Mouse (Mus musculus): ENCODE measurements at regions not wholly inside any gene's neighbourhood (a gene's known extent, or its start where the extent isn't known, plus 50 kb on each side); places are given as distances from the start of the nearest gene placed in this dataset.
A peak's percentile ranks its signal among the peaks of the same experiment; 100 is the strongest.

DNA sequence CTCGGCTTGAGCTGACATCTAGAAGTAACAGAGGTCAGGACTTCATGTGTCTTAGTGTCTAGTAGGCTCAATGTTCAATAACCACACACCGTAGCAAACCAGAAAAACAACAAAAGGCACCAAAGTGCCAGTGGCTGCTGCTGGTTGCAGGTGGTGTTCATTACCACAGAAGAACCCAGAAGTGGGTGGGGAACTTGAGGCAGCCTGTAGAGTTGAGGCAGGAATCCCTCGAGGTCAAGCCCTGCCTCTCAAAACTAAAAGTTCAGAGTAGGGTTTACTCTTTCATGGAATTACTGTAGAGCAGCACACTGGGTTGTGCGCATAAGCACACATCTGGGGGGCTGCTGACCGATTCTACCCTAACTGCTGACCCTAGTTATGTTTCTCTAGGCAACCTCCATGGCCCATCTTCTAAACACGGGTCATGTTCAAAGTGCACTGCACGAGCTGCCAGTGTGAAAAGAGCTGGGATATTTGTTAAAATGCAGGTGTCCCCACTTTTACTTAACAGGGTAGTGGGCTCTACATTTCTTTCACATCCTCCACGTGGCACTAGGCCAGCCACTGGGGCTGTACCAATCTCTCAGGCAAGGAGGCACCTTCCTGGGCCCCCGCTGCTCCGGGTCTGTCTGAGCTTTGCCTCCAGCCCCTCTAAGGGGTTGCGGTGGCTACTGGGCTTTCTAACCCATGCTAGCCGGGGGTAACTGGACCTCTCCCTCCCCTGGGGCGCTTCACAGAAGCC, 69.6 kb downstream of the Zfp706 start:
- Histone ChIP-seq H3K9ac (replicated peaks; ENCODE audit: low read depth, low read length) (peak overlapping the region; percentile 52), H3K27me3 (ENCODE audit: control insufficient read depth, insufficient read depth, low read length) (no peaks in the 10 kb centered on the region), H3K36me3 (ENCODE audit: control insufficient read depth, insufficient read depth, low read length) (no peaks in the 10 kb centered on the region), H3K27ac (ENCODE audit: low read length) (peak overlapping the region; percentile 90), H3K4me2 (replicated peaks; ENCODE audit: low read depth, low read length) (peak overlapping the region; percentile 57), H3K4me1 (ENCODE audit: control insufficient read depth, insufficient read depth, low read length) (peaks cover 9% of the 10 kb centered on the region; the same call in 1 of the 2 replicates), H3K4me3 (ENCODE audit: low read depth, low read length) (peak overlapping the region; percentile 44), H3K9me3 (ENCODE audit: control insufficient read depth, low read depth, low read length) (no peaks in the 10 kb centered on the region)
- ATAC-seq (ENCODE audit: insufficient number of reproducible peaks, insufficient read depth, low FRiP score, low read depth) = no peak
- WGBS = 21% methylated on average over 13 of the region's 13 CpGs

DNA sequence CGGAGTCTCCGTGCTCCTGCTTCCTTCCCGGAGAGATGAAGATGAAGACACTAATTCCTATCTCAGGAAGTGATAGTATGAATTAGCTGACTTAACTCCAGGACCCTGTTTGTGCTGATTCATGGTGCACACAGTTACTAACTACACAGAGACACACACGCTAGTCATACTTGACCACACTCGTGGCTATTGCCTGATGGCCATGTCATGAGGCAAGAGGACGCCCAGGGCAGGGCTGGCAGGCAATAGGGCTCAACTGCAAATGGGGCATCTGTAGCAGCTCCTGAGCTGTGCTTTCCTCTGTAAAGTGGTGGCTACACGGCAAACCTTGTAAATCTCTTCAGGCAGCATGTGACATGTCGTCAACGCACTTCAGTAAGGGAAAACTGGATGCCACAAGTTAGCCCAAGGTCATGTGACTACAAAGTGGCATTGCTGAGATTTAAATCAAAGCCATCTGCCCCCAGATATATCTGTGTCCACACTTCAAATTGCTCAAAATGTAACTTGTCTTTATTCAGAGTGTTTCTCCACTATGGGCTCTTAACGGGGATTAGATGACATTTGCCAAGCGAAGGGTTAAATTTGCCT, 70.4 kb downstream of the Zfp706 start:
- ATAC-seq (ENCODE audit: insufficient number of reproducible peaks, insufficient read depth, low FRiP score, low read depth) = no peak
- H3K4me3 ChIP-seq (ENCODE audit: low read depth, low read length) = no peak overlapping the region
- H3K27ac ChIP-seq (ENCODE audit: low read length) = no peak overlapping the region
- H3K27me3 ChIP-seq (ENCODE audit: control insufficient read depth, insufficient read depth, low read length) = no peaks in the 10 kb centered on the region
- H3K9ac ChIP-seq (replicated peaks; ENCODE audit: low read depth, low read length) = no peak overlapping the region
- 87% methylated on average over 11 of the region's 11 CpGs for WGBS
- no peak overlapping the region for H3K4me2 ChIP-seq (replicated peaks; ENCODE audit: low read depth, low read length)
- H3K36me3 ChIP-seq (ENCODE audit: control insufficient read depth, insufficient read depth, low read length) = no peaks in the 10 kb centered on the region
- peaks cover 9% of the 10 kb centered on the region; the same call in 1 of the 2 replicates for H3K4me1 ChIP-seq (ENCODE audit: control insufficient read depth, insufficient read depth, low read length)
- H3K9me3 ChIP-seq (ENCODE audit: control insufficient read depth, low read depth, low read length) = no peaks in the 10 kb centered on the region

DNA sequence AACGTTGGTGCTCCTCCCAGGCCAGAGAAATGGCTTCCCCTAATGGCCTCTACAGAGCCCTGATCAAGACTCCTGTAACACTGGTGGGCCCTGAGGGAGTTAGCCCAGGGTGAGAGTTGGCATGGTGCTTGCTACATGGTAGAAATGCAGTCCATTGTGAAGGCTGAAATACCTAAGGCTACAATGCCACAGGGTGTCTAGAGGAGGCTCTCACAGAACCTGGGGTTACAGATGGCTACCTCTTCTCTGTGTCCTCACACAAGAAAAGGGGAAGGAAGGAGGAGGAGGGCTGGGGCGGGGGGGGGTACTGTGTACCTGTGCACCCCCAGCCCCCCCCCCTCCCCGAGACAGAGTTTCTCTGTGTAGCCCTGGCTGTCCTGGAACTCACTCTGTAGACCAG, 72.8 kb downstream of the Zfp706 start:
- ATAC-seq (ENCODE audit: insufficient number of reproducible peaks, insufficient read depth, low FRiP score, low read depth) = no peak
- no peaks in the 10 kb centered on the region for H3K36me3 ChIP-seq (ENCODE audit: control insufficient read depth, insufficient read depth, low read length)
- H3K27ac ChIP-seq (ENCODE audit: low read length) = no peak overlapping the region
- no peak overlapping the region for H3K4me2 ChIP-seq (replicated peaks; ENCODE audit: low read depth, low read length)
- no peaks in the 10 kb centered on the region for H3K9me3 ChIP-seq (ENCODE audit: control insufficient read depth, low read depth, low read length)
- H3K27me3 ChIP-seq (ENCODE audit: control insufficient read depth, insufficient read depth, low read length) = no peaks in the 10 kb centered on the region
- no peak overlapping the region for H3K4me3 ChIP-seq (ENCODE audit: low read depth, low read length)
- H3K9ac ChIP-seq (replicated peaks; ENCODE audit: low read depth, low read length) = no peak overlapping the region
- WGBS = 40% methylated on average over 2 of the region's 3 CpGs
- H3K4me1 ChIP-seq (ENCODE audit: control insufficient read depth, insufficient read depth, low read length) = peaks cover 9% of the 10 kb centered on the region; the same call in 1 of the 2 replicates

DNA sequence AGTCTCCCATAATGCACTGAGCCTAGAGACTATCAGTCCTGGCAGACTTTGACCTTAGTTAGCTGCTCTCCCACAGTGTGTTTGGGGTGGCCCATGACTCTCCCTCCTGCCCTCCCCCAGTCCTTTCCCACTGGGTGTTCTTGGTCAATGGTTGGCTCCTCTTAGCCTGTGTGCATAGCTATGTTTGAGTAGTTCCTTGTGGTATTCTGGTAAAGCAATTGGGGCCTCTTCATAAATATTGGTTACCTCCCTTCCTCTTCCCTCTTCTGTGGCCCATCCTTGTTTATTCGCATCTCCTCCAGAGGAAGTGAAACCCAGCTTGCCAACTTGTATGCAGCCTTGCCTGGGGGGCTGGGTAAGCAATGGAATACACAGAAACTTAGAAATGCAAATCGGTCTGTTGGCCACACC, 74.0 kb downstream of the Zfp706 start:
- no peak for ATAC-seq (ENCODE audit: insufficient number of reproducible peaks, insufficient read depth, low FRiP score, low read depth)
- Histone ChIP-seq H3K9ac (replicated peaks; ENCODE audit: low read depth, low read length) (no peak overlapping the region), H3K9me3 (ENCODE audit: control insufficient read depth, low read depth, low read length) (no peaks in the 10 kb centered on the region), H3K4me1 (ENCODE audit: control insufficient read depth, insufficient read depth, low read length) (peaks cover 4% of the 10 kb centered on the region; the same call in 1 of the 2 replicates), H3K27me3 (ENCODE audit: control insufficient read depth, insufficient read depth, low read length) (no peaks in the 10 kb centered on the region), H3K4me2 (replicated peaks; ENCODE audit: low read depth, low read length) (no peak overlapping the region), H3K36me3 (ENCODE audit: control insufficient read depth, insufficient read depth, low read length) (no peaks in the 10 kb centered on the region), H3K27ac (ENCODE audit: low read length) (no peak overlapping the region), H3K4me3 (ENCODE audit: low read depth, low read length) (no peak overlapping the region)
- 96% methylated on average over 2 of the region's 2 CpGs for WGBS

DNA sequence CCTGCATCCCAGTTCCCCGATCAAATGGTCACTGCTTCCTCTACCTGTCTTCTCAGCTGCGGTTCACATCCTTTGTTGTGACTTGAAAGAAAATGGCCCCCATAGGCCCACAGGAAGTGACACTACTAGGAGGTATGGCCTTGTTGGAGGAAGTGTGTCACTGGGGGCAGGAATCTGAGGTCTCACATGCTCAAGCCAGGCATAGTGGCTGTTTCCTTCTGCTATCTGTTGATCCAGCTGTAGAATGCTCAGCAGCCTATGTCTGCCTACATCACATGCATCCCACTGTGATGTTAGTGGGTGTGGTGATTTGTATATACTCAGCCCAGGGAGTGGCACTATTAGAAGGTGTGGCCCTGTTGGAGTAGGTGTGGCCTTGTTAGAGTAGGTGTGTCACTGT, 76.1 kb downstream of the Zfp706 start:
- Histone ChIP-seq H3K4me3 (ENCODE audit: low read depth, low read length) (no peak overlapping the region), H3K9me3 (ENCODE audit: control insufficient read depth, low read depth, low read length) (no peaks in the 10 kb centered on the region), H3K27ac (ENCODE audit: low read length) (no peak overlapping the region), H3K4me2 (replicated peaks; ENCODE audit: low read depth, low read length) (no peak overlapping the region), H3K4me1 (ENCODE audit: control insufficient read depth, insufficient read depth, low read length) (no peaks in the 10 kb centered on the region), H3K36me3 (ENCODE audit: control insufficient read depth, insufficient read depth, low read length) (no peaks in the 10 kb centered on the region), H3K27me3 (ENCODE audit: control insufficient read depth, insufficient read depth, low read length) (no peaks in the 10 kb centered on the region), H3K9ac (replicated peaks; ENCODE audit: low read depth, low read length) (no peak overlapping the region)
- WGBS = 75% methylated on average over 2 of the region's 2 CpGs
- peak; percentile 35; the same call in 1 of the 2 replicates for ATAC-seq (ENCODE audit: insufficient number of reproducible peaks, insufficient read depth, low FRiP score, low read depth)

DNA sequence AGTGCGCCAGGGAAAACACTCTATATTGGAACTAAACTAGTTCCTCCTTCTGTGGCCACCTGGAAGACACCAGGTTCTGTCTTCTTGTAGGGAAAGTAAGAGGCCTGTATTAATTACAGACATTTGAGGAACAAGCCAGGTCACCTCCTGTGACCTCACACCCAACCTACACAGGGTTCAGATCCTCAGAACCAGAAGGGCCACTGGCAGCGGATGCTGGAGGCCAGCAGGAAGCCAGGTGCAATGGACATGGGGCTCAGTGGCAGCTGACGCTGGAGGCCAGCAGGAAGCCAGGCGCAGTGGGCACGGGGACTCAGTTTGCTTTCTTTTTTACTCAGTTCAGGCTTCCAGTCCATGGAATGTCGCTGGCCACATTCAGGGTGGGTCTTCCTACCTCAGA, 77.1 kb downstream of the Zfp706 start:
- Histone ChIP-seq H3K9me3 (ENCODE audit: control insufficient read depth, low read depth, low read length) (no peaks in the 10 kb centered on the region), H3K27ac (ENCODE audit: low read length) (no peak overlapping the region), H3K36me3 (ENCODE audit: control insufficient read depth, insufficient read depth, low read length) (no peaks in the 10 kb centered on the region), H3K27me3 (ENCODE audit: control insufficient read depth, insufficient read depth, low read length) (no peaks in the 10 kb centered on the region), H3K4me1 (ENCODE audit: control insufficient read depth, insufficient read depth, low read length) (no peaks in the 10 kb centered on the region), H3K9ac (replicated peaks; ENCODE audit: low read depth, low read length) (no peak overlapping the region), H3K4me3 (ENCODE audit: low read depth, low read length) (no peak overlapping the region), H3K4me2 (replicated peaks; ENCODE audit: low read depth, low read length) (no peak overlapping the region)
- ATAC-seq (ENCODE audit: insufficient number of reproducible peaks, insufficient read depth, low FRiP score, low read depth) = no peak
- WGBS = 91% methylated on average over 6 of the region's 6 CpGs

DNA sequence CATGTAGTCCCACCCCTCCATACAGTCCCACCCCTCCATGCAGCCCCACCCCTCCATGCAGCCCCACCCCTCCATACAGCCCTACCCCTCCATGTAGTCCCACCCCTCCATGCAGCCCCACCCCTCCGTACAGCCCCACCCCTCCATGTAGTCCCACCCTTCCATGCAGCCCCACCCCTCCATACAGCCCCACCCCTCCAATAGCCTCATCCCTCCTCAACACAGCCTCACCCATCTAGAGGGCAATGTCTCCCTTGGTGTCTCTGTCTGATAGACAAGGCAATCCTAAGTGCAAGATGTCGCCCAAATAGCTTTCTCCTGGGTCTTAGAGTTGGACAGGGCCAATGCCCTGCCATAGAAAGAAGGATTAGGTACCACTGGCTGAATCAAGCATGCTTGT, 77.8 kb downstream of the Zfp706 start:
- no peaks in the 10 kb centered on the region for H3K27me3 ChIP-seq (ENCODE audit: control insufficient read depth, insufficient read depth, low read length)
- no peak overlapping the region for H3K4me3 ChIP-seq (ENCODE audit: low read depth, low read length)
- H3K9me3 ChIP-seq (ENCODE audit: control insufficient read depth, low read depth, low read length) = no peaks in the 10 kb centered on the region
- ATAC-seq (ENCODE audit: insufficient number of reproducible peaks, insufficient read depth, low FRiP score, low read depth) = no peak
- H3K4me1 ChIP-seq (ENCODE audit: control insufficient read depth, insufficient read depth, low read length) = no peaks in the 10 kb centered on the region
- WGBS = 58% methylated on average over 2 of the region's 2 CpGs
- no peaks in the 10 kb centered on the region for H3K36me3 ChIP-seq (ENCODE audit: control insufficient read depth, insufficient read depth, low read length)
- H3K27ac ChIP-seq (ENCODE audit: low read length) = no peak overlapping the region
- no peak overlapping the region for H3K4me2 ChIP-seq (replicated peaks; ENCODE audit: low read depth, low read length)
- no peak overlapping the region for H3K9ac ChIP-seq (replicated peaks; ENCODE audit: low read depth, low read length)

DNA sequence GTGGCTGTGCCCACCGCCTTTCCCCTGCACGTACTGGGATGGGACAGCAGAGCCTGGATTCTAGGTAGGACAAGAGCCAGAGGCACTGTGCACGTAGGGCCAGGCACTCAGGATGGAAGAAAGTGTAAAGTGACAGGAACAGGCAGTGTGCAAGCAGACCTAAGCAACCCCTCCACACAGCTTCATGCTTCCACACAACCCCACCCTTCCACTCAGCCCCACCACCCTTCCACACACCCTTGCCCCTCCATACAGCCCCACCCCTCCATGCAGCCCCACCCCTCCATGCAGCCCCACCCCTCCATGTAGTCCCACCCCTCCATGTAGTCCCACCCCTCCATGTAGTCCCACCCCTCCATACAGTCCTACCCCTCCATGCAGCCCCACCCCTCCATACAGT, 78.5 kb downstream of the Zfp706 start:
- Histone ChIP-seq H3K27ac (ENCODE audit: low read length) (no peak overlapping the region), H3K4me3 (ENCODE audit: low read depth, low read length) (no peak overlapping the region), H3K4me2 (replicated peaks; ENCODE audit: low read depth, low read length) (no peak overlapping the region), H3K4me1 (ENCODE audit: control insufficient read depth, insufficient read depth, low read length) (no peaks in the 10 kb centered on the region), H3K27me3 (ENCODE audit: control insufficient read depth, insufficient read depth, low read length) (no peaks in the 10 kb centered on the region), H3K9ac (replicated peaks; ENCODE audit: low read depth, low read length) (no peak overlapping the region), H3K36me3 (ENCODE audit: control insufficient read depth, insufficient read depth, low read length) (no peaks in the 10 kb centered on the region), H3K9me3 (ENCODE audit: control insufficient read depth, low read depth, low read length) (no peaks in the 10 kb centered on the region)
- 89% methylated on average over 3 of the region's 3 CpGs for WGBS
- ATAC-seq (ENCODE audit: insufficient number of reproducible peaks, insufficient read depth, low FRiP score, low read depth) = no peak
